Mouse (Mus musculus): ENCODE data around the gene Plvap. TPM values are rescaled to one million over a fixed set of nuclear protein-coding genes. Genes with fewer than 3 reads are reported as not detected.
"Not testable (repeated sequence)": the region's sequence is repeated elsewhere in the genome, so short reads cannot be mapped to it uniquely, and the experiment has no call there.

Plvap gene
- 10 to 100 TPM; 15.9 to 16.6 TPM for total RNA-seq (2021)
- long read RNA-seq, experiment 1, transcript Plvap-201 (6 exons, 1,987 nt), result major isoform, 54 of 59 reads
- long read RNA-seq, experiment 1, partial matches to known transcripts, result 3 of 59 reads
- long read RNA-seq, experiment 1, other reads (novel, unspliced or antisense), result 2 of 59 reads
- long read RNA-seq, experiment 2, transcript Plvap-201 (6 exons, 1,987 nt), result major isoform, 42 of 46 reads
- long read RNA-seq, experiment 2, partial matches to known transcripts, result 4 of 46 reads
- long read RNA-seq, experiment 2, other reads (novel, unspliced or antisense), result 0 of 46 reads

DNA sequence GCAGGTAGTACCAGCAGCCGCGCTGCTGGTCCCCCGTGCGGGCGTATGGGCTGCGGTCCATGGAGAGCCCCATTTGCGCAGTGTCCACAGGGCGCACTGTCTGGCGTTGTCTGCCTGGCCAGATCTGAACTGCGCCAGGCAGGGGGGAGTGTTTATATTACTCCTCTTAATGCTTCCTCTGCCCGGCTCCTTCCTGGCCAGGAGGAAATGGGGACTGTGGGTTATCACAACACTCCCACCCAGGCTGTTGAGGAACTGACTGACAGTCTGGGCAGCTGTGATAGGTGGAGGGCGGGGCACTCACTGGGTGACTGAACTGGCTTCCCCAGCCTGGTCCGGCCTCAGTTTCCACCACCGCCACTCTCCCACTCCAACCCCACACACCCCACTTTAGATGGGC, at the start of gene Plvap:
Gene Plvap (minus strand): TSS at position 109 of the 400 bp plus-strand sequence.
- DNase-seq (ENCODE audit: low spot score in 2 of 2), result no peak

DNA sequence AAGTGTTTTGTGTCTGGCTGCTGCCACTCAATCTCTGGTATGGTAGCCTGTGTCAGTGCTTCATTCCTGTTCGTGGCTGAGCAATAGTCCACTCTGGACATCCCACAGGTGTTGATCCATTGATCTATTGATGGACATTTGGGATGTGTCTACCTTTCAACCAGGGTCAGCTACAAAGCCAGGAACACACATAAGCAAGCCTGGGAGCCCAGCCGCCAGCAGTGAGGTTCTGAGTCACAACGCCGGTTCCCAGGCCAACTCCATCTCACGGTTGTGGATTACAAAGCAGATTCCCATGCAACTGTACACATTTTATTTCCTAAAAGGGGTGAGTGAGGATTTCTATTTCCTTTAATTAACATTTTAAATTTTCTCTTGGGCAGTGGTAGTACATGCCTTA, 49.2 kb upstream of the Plvap start:
- DNase-seq (ENCODE audit: low spot score in 2 of 2), result no peak

DNA sequence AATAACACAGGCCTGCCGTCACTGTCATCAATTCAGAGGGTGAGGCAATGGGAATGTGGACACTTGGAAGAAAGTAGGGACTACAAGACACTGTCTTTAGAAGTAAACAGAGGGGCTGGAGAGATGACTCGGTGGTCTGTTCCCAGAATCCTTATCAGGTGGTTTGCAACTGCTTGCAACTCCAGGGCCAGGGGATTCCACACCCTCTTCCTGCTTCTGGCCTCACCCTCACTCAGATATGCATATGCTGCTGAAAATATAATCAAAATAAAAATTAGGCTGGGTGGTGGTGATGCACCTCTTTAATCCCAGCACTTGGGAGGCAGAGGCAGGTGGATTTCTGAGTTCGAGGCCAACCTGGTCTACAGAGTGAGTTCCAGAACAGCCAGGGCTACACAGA, 48.5 kb upstream of the Plvap start:
- DNase-seq (ENCODE audit: low spot score in 2 of 2), result no peak

DNA sequence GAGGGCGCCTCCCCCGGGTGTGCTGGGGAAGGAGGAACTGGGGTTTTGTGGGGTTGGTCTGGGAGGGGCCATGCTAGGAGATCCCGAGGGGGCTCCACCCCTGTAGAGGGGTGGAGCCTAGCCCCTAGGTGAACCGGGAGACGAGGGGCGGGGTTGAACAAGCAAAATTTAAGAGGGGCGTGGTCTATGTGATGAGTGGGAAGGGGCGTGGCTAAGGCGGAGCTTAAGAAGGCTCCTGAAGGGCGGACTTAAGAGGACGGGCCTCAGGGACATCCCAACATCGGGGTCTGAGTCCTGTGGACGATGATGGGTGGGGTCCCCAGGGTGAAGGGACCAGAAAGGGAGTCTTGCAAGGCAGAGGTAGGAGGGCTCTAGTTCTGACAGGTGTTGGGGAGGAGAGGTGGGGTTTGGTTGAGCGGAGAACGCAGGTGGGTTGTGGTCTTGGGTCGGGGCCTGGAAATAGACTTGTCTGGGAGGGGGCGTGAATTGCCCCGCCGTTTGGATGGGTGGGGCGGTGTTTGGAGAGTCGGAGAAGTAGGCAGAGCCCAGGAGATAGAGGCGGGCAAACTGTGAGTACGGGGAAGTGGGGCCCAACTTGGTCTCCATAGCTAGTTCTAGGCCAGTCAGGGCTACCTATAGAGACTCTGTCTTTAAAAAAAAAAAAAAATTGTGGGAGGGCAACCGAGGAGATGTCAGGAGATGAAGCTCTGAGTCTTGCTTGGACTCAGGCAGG, 47.6 kb upstream of the Plvap start:
- DNase-seq (ENCODE audit: low spot score in 2 of 2), result no peak

DNA sequence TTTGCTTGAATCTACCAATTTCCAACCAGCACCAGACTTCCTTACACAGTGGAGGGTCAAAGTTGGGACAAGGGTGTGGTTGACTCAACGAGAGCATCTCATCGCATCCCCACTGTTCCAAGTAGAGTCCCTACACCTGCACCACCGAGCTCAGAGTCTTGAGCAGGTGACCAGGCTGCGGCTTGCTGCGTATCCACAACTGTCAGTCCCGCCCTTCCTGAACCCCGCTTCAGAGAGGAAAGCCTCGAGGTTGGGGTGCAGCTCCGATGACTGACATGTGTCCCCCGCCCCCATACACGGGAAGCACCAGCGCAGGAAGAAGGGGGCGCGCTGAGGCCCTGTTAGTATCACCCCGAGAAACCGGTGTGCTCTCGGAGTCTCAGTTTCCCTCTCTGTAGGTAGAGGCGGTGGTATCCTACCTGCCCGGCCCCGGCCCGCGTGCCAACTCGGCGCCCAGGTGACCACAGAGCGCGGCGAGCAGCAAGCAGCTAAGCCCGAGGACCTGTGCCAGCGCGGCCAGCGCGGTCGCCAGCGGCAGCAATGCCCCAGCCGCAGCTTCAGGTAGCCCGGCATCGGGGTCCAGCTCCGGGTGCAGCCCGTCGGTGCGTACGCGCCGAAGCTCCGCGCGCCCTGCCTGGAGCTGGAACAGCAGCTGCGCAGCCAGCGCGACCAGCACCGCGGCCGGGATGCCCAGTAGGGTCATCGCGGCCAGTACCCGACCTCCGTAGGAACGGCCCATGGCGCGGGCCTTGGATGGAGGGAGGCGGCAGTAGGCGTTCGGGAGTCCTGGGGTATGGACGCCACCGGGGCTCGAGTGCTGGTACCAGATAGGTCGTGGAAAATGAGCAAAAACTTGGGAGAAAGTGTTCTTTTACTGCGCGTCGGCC, 46.8 kb upstream of the Plvap start, which contains the start of gene Tmem221:
Gene Tmem221 (minus strand): TSS at position 801 of the 887 bp plus-strand sequence.
- DNase-seq (ENCODE audit: low spot score in 2 of 2), result no peak

DNA sequence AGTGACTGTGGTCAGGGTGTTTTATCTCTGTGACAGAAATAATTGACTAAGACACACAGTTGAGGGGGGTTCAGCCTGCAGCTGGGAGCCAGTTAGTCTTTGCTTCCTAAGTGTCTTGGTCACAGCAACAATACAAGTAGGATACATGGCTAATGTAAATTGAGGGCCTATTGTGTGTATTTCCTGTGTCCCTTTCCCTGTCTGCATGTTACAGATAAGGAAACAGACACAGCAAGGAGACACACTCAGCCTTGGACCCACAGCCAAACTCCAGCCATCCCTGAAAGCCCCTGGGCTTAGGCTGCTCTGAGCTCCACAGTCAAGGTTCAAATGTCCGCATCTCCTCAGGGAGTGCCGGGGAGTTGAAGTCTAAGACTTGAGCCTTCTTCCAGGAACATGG, 43.1 kb upstream of the Plvap start:
- no peak for DNase-seq (ENCODE audit: low spot score in 2 of 2)

DNA sequence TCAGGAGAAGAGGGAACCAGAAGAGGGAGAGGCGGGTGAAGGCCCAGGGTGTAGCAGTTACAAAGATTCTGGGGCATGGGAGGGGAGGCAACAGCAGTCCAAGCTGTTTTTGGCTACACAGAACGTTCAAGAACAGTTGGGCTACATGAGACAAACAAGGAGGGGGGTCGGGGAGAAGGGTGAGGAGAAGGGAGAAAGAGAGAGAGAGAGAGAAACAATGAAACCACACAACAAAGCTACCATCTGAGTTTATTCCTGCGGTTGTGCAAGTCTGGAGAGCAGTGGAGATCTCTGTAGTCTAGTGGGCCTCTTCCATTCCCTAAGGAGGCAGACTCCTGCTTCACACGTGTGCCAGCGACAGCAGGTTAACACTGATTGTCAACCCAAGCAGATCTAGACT, 42.4 kb upstream of the Plvap start:
- no peak for DNase-seq (ENCODE audit: low spot score in 2 of 2)

DNA sequence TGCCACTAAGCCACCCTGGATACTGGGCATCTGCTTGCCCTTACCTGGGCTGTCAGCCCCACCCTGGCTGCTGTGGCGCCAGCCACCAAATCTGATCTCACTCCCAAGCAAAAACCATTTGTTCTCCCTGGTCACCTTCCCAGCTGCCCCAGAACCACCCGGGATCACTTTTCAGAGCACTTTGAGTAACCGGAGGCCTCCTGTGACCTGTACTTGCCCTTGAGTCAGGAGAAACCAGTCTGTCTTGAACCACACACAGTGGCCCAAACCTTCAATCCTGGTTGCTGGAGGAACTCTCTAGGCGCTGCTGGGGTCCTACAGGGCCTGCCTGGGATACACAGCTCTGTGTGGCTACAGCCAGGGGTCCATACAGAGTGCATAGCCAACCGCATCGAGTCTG, 41.2 kb upstream of the Plvap start:
- DNase-seq (ENCODE audit: low spot score in 2 of 2), result no peak

DNA sequence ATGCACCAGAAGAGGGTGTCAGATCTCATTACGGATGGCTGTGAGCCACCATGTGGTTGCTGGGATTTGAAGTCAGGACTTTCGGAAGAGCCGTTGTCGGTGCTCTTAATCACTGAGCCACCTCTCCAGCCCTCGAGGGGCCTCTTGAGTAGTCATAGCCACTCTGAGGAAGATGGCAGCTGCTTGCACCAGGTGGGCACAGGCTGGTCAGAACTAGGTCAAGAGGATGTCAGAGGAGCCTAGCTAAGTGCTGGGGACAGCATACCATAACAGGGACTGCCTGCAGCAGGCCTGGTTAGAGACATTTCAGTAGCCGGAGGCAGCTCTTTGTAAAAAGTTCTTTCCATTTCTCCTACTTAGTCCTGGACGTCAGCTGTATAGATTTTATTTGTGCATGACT, 39.2 kb upstream of the Plvap start:
- no peak for DNase-seq (ENCODE audit: low spot score in 2 of 2)

DNA sequence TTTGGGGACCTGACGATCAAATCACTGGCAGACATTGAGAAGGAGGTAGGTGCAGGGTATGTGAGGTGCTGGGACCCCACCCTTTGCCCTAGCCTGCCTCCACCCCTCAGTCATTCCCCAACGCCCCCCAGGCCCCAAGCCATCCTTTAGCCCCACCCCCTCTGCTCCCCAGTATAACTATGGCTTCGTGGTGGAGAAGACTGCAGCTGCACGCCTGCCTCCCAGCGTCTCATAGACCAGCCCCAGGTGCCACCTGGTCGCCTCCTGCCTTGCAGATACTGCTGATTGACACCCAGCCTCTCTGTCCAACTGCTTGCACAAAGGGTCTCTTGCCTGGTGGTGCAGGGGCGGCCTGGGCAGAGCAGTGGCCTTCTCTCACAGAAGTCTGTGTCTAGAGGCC, 36.0 kb upstream of the Plvap start:
- no peak for DNase-seq (ENCODE audit: low spot score in 2 of 2)

DNA sequence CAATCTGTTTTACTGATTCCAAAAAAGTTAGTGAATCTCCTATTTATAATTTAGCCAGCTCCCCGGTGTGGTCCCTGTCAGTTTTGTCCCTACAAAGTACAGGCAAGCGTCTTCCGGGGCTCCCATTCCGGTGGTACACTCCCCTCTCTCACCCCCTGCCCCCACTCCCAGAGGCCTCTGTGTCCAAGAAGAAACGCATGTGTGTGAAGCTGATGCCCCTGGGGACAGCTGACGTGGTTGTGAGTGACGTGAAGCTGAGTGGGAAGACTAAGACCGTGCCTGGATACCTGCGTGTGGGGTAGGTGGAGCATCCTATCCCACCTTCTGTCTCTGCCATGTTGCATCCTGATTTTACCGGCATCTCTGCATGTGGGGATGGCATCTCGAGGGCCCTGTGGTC, 33.5 kb upstream of the Plvap start:
- DNase-seq (ENCODE audit: low spot score in 2 of 2), result no peak

DNA sequence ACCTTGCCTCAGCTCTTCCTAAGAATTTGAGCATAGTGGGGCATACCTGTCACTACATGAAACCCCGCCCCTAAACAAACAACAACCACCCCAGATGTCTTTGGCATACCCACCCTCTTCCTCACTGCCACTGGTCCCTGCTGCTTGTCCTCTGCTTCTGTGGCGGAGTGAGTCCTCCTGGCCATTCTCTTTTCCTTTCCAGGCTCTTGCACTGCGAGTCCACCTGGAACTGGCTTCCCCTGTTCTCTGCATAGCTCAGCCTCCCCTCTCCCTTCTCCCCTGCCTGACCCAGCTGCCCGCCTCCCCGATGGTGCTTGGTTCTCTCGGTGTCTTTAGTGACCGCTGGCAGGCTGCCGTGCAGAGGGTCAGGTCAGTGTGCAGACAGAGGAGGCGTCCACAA, 32.2 kb upstream of the Plvap start:
- DNase-seq (ENCODE audit: low spot score in 2 of 2), result no peak

DNA sequence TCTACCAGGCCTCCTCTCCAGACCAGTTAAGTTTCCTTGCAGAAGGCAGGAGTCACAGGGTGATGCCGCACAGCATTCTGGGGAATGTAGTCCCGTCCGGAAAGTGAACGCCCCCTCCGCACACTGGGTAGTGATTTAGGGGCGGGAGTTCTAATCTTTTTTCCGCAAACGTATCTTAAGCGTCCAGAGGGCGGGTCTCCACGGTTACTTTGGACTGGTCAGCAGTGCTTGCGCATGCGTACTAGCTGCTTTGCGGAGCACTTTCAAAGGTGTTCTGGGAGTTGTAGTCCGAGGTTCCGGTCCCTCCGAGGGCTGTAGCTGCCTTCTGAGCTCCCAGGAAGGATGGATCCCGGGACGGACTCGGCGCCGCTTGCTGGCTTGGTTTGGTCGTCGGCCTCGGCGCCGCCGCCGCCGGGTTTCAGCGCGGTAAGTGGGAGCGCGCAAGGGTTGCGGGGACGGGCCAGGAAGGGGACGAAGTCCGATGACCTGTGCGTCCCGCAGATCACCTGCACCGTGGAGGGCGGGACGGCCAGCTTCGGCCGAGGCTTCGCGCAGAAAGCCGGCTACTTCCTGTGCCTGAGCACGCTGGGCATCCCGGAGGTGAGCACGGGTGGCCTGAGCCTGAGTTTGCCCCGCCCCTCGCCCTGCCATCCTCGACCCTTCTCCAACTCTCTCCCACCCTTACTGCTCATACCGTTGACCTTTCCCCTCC, 31.2 kb upstream of the Plvap start, which contains the start of gene Mvb12a:
Gene Mvb12a (plus strand): TSS at position 291 of the 712 bp plus-strand sequence.
- DNase-seq (ENCODE audit: low spot score in 2 of 2), result peak; percentile 85 to 95

DNA sequence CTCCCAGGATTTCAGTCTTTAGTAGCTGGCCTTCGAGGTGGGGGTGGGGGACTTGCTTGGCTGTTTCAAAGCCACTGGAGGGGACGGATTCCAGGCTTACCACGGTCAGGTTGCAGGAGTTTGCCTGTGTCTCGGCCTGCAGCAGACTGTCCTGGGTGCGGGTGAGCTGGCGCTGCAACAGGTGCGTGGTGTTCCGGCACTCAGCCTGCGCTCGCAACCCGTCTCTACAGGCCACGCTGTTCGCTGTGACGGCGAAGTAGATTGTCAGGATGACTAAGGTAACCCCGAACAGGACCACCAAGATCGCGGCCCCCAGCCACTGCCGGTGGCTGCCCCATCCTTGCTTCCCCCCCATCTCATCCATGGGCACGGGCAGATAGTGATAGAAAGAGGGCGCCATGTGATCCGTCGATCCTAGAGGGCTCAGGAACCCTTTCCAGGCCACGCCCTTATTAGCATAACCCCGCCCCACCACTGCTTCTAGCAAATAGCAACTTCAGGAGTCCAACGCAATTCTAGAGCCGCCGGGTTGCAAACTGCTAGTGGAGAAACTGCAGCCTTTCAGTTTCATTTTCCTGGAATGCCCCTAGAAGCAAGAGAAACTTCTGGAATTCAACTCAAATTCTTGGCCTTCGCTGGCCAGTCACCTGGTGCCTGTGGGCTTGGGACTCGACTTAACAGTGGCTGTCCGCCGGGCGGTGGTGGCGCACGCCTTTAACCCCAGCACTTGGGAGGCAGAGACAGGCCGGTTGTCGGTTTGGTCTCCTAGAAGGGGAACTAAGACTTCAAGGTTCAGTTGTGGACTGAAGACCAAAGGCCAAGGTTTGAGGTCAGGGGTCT, 25.7 kb upstream of the Plvap start, which contains the start of gene Bst2:
Gene Bst2 (minus strand): TSS at position 429 of the 840 bp plus-strand sequence.
- DNase-seq (ENCODE audit: low spot score in 2 of 2), result peak; percentile 58 to 85

DNA sequence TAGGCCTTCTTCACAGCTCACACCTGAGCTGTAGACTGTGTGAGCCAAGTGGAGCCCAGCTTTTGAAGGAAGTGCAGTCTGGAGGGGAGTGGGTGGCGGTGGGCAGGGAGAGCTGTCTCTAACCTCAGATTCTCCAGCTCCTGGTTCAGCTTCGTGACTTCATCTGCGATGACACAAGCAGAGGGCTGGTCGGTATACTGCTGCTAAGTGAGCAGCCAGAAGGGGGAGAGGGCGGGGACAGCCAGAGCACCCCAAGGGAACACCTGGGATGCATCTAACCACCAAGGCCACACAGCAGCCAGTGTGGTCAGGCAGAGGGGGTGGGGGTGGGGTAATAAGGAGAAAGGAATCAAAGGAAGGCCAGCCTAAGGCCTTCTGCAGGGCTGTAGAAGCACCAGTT, 24.1 kb upstream of the Plvap start:
- no peak for DNase-seq (ENCODE audit: low spot score in 2 of 2)

DNA sequence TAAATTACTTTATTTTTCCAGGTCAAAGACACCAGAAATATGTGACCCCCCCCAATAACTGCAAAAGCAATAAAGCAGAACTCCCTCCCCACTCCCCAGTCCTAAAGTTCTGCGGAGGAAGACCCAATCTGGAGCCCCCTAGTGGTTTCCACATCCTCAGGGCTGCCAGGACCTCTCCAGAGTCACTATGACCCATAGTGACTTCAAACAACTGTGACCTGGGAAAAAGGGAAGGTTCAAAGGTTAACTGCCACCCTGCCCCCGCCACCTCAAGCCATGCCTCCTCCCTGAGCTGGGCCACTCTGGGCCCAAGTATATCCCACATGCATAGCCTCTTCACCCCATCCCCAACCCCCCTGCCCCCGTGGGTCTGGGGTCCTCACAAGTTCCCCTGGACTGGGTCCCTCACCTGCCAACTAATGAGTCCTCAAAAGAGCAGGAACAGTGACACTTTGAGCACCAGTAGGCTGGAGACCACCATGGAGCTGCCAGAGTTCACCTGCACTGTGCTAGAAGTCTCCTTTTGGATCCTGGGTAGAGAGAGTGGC, 22.8 kb upstream of the Plvap start:
- DNase-seq (ENCODE audit: low spot score in 2 of 2), result no peak

DNA sequence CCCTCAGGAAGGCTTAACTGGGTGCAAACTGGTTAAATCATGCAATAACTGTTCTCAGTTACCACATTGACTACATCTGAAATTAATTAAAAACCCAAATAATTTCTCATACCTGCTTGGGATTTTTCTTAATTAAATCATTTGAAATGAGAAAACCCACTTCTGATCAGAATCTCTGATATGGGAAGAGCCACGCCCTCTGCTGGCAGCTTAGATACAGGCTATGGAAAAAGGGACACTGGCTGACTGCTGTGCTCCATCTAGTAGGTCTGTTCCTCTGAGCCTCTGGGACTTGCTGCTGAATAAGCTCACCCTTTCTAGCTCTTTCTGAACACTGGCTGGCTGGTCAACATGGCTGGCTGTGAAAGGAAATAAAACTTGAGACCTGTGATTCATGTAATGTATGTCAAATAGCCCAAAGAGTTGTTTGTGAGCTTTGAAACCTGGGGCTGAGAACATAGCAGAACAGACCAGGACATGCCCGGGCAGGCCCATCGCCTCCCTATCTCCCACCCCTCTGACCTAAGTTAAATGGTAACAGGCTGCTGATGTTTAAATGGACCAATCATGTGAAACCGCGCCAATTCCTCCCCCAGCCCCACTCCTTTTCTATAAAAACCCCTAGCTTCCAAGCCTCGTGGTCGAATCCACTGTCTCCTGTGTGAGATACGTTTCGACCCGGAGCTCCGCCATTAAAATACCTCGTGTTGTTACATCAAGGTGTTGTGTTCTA, 19.3 kb upstream of the Plvap start:
- DNase-seq (ENCODE audit: low spot score in 2 of 2), result not testable (repeated sequence)

DNA sequence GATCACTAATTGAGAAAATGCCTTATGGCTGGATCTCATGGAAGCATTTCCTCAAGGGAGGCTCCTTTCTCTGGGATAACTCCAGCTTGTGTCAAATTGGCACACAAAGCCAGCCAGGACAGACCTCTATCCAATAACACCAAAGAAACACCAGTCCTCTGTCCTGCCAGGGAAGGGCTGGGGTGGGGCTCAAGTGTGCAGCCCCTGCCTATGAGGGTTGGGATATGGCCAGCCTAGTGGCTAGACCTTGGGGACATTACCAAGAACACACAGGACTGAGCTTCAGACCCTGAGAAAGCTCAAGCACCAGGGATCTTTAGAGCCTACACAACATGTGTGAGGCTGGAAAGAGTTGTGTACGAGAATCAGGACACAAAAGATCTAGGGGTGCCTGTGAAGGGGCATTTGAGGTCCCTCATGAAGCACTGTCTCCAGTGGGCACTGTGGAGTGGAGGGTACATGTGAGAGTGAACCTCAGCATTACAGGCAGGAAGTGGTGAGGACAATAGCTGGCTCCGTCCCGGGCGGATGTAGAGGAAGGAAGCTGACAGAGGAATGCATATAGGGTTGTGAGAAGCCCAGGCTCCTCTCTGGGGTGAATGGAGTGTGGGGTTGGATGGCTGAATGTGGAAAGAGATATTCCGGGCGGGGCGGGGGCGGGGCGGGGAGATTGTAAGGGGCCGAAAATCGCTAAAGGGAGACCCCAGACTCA, 17.0 kb upstream of the Plvap start:
- no peak for DNase-seq (ENCODE audit: low spot score in 2 of 2)
